Mouse (Mus musculus) intestine, embryonic 15.5 days (tissue): Measurements from ENCODE around the gene Sdcbp2. TPM values are rescaled to one million over a fixed set of nuclear protein-coding genes. Genes with fewer than 3 reads are reported as not detected.
"Not testable (repeated sequence)": the region's sequence is repeated elsewhere in the genome, so short reads cannot be mapped to it uniquely, and the experiment has no call there.

ENCODE experiments used
- ATAC-seq: fragments of 200-750 bp; cut with Nextera tagmentation; 2 replicates; pipeline ENCODE4 v1.8.0; 2017; ENCODE audit warnings: moderate TSS enrichment, moderate library complexity
- H3K27ac ChIP-seq: fragments of 300-500 bp; sonication (generic); 2 replicates; pipeline ENCODE4 v1.5.1; 2015; ENCODE audit warnings: mild to moderate bottlenecking, inconsistent platforms
- H3K27me3 ChIP-seq: fragments of 300-500 bp; sonication (generic); replicated peaks from 2 replicates; pipeline ENCODE4 v1.6.1; 2015; ENCODE audit warnings: inconsistent platforms
- H3K36me3 ChIP-seq: fragments of 300-500 bp; sonication (generic); 2 replicates; pipeline ENCODE4 v1.6.1; 2015; ENCODE audit warnings: inconsistent platforms
- H3K4me1 ChIP-seq: fragments of 300-500 bp; sonication (generic); replicated peaks from 2 replicates; pipeline ENCODE4 v1.6.1; 2015; ENCODE audit warnings: inconsistent platforms
- H3K4me2 ChIP-seq: fragments of 300-500 bp; sonication (generic); replicated peaks from 2 replicates; pipeline ENCODE4 v1.6.1; 2015; ENCODE audit warnings: mild to moderate bottlenecking, inconsistent platforms
- H3K4me3 ChIP-seq: fragments of 300-500 bp; sonication (generic); replicated peaks from 2 replicates; pipeline ENCODE4 v1.5.1; 2015; ENCODE audit warnings: inconsistent platforms
- H3K9ac ChIP-seq: fragments of 300-500 bp; sonication (generic); 2 replicates; pipeline ENCODE4 v1.6.1; 2015; ENCODE audit warnings: inconsistent platforms
- H3K9me3 ChIP-seq: fragments of 300-500 bp; sonication (generic); 2 replicates; pipeline ENCODE4 v1.6.1; 2016; ENCODE audit warnings: inconsistent platforms
- WGBS: fragments of 180-500 bp; shearing (Covaris S2); methylation state at CpG from one replicate; pipeline ENCODE4 v1.1.7; 2015; 5-methylcytosine and 5-hydroxymethylcytosine counted together
- polyA plus RNA-seq: library from polyadenylated mRNA; unstranded; fragments of >200 nt; fragmentation: Nextera tagmentation; extraction: Ambion mirVana; gene quantifications from 2 replicates; pipeline ENCODE4 v1.2.1, GENCODE M21; 2015

Sdcbp2 gene
- polyA plus RNA-seq, 1 experiment from 2014 or later = 15.9 TPM

DNA sequence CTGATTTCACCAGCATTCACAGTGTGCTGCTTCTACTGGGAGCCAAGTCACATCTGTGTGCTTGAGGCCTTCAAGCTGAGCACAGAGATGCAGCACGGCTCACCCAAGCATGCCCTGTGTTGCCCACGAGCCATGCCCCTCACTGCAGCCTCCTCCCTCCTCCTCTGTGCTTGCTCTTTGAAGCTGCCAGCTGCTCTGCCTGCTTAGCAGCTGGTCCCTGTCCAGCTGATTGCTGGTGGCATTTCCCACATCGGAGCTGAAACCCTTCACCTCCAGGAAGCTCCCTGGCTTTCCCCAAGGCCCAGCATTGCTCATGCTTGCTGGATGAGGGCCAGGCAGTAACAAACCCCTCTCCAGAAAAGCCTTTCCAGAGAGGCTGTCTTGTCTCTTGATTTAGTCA, 37.6 kb downstream of the Sdcbp2 start:
- H3K36me3 ChIP-seq = no peaks in the 10 kb centered on the region
- H3K27me3 ChIP-seq = no peaks in the 10 kb centered on the region
- WGBS = 36% methylated on average over 3 of the region's 3 CpGs
- no peak overlapping the region for H3K4me3 ChIP-seq
- H3K4me2 ChIP-seq = no peak overlapping the region
- peak; percentile 40; the same call in 1 of the 2 replicates for ATAC-seq
- H3K9ac ChIP-seq = no peak overlapping the region
- H3K27ac ChIP-seq = peak overlapping the region; percentile 40; the same call in 1 of the 2 replicates
- peaks cover 17% of the 10 kb centered on the region for H3K4me1 ChIP-seq
- no peaks in the 10 kb centered on the region for H3K9me3 ChIP-seq

DNA sequence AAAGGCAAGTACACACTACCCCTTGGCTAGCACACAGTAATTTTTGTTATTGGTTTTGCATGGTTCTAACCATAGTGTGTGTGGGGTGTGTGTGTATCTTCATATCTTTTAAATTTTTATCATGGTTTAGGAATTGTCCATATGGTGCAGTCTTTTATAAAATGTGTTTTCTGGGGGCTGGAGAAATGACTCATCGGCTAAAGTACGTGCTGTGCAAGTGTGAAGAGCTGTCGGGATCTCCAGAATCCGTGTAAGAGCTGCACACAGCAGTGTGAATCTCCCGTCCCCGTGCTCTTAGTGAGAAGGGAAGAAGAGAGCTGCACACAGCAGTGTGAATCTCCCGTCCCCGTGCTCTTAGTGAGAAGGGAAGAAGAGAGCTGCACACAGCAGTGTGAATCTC, 43.4 kb downstream of the Sdcbp2 start:
- not testable (repeated sequence) for H3K4me2 ChIP-seq, H3K9me3 ChIP-seq, H3K27ac ChIP-seq, ATAC-seq, H3K4me1 ChIP-seq, H3K9ac ChIP-seq, H3K4me3 ChIP-seq, H3K36me3 ChIP-seq, H3K27me3 ChIP-seq
- 70% methylated on average over 8 of the region's 8 CpGs for WGBS

DNA sequence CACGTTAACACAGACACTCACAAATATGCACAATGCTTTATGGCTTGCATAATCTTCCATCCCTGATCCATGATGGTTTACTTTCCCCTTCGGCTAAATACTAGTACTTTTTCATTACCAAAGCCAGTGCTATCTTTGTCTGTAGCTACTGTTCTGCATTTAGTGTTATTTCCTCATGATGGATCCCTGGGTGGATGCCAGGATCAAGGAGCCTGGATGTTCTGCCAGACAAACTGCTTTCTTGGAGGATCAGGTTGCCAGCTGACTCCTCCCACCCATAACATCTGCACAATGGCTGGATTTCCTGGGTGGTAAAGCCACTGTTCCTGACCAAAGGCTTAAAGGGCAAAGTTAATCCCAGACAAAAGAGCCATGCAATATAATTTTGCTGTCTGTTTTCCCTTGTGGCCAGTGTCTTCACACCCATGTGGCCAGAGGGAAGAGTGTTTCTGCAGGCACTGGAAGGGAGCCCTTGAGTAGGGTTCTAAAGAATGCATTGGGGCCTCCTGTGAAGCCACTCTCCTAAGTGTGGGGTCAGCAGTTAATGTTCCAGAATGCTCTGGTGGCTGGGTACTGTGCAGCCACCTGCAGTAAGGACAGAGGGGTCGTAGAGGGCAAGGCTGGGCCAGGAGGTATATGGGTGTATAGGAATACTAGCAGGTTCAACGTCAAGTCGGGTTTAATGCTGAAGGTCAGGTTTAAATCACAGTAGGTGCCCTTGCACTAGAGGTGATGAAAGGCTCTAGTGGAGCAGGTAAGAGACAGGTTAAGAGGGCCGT, 44.3 kb downstream of the Sdcbp2 start:
- Histone ChIP-seq H3K9ac (no peak overlapping the region), H3K9me3 (no peaks in the 10 kb centered on the region), H3K4me3 (no peak overlapping the region), H3K36me3 (no peaks in the 10 kb centered on the region), H3K27me3 (no peaks in the 10 kb centered on the region), H3K4me2 (no peak overlapping the region), H3K27ac (no peak overlapping the region), H3K4me1 (peaks cover 5% of the 10 kb centered on the region; the same call in 1 of the 2 replicates)
- WGBS = 64% methylated on average over 6 of the region's 6 CpGs
- ATAC-seq = peak; percentile 27; the same call in 1 of the 2 replicates

DNA sequence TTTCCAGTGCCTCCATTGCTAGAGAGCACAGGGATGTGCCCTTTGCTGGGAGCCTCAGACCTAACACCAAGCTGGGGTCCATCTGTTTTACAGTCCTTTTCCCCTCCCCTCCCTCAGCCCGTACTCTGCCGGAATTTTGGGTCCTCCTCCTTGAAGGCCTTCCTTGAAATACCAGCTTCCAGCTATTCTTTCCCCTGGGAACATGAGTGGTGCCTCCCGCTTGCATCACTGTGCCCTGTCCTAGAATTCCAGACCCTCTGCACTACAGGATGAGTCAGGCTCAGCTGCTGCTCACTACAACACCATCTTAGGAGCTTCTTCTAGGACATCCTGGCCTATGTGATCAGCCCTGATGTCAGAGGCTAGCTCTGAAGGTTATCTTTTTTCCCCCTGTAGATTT, 51.4 kb downstream of the Sdcbp2 start:
- ATAC-seq = no peak
- no peaks in the 10 kb centered on the region for H3K27me3 ChIP-seq
- H3K36me3 ChIP-seq = no peaks in the 10 kb centered on the region
- no peak overlapping the region for H3K4me3 ChIP-seq
- H3K4me1 ChIP-seq = no peaks in the 10 kb centered on the region
- H3K4me2 ChIP-seq = no peak overlapping the region
- WGBS = 43% methylated on average over 3 of the region's 3 CpGs
- H3K27ac ChIP-seq = no peak overlapping the region
- H3K9me3 ChIP-seq = no peaks in the 10 kb centered on the region
- H3K9ac ChIP-seq = no peak overlapping the region

DNA sequence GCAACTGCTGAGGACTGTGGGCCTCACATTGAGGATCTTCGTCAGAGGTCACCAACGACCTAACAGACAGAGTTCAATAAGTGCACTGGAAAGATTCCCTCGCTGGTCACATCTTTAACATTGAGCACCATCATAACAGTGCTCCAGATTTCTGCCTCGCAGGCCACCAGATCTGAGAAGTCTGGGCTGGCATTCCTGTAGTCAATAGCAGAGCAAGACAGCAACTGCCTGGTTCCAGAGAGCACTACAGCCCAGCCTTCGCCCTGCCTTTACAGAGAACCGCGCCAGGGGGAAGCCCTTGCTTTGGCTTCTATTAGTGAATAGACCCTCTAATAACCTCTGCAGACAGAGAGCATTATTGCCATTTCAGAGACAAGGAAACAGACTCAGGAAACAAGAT, 53.9 kb downstream of the Sdcbp2 start:
- no peaks in the 10 kb centered on the region for H3K36me3 ChIP-seq
- no peaks in the 10 kb centered on the region for H3K27me3 ChIP-seq
- no peak overlapping the region for H3K9ac ChIP-seq
- no peak overlapping the region for H3K4me3 ChIP-seq
- WGBS = 88% methylated on average over 7 of the region's 7 CpGs
- H3K9me3 ChIP-seq = no peaks in the 10 kb centered on the region
- no peak overlapping the region for H3K27ac ChIP-seq
- no peak overlapping the region for H3K4me2 ChIP-seq
- no peak for ATAC-seq
- 0 out of 2 replicates have a peak, but pooled peaks cover under 1% of the 10 kb centered on the region for H3K4me1 ChIP-seq

DNA sequence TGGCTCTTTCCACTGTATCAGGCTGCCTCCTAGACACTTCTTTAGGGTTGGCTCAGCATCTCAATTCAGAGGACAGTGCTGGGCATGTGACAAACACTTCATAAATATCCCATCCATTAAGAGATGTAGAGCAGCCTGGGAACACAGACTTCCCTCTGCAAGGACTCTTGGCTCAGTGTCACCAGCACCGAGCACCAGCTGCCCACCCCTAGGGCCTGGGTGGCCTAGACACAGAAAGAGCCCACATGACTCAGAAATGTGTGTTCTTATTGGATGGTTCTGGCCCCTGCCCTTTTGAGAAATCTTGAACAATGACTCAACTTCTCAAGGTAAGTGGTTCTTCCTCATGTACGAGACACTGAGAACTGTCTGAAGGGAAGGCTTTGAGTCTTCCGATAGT, 55.6 kb downstream of the Sdcbp2 start:
- Histone ChIP-seq H3K9me3 (no peaks in the 10 kb centered on the region), H3K4me3 (no peak overlapping the region), H3K4me1 (peaks cover 7% of the 10 kb centered on the region; the same call in 1 of the 2 replicates), H3K27me3 (peaks cover 5% of the 10 kb centered on the region; the same call in 1 of the 2 replicates), H3K27ac (no peak overlapping the region), H3K36me3 (no peaks in the 10 kb centered on the region), H3K4me2 (no peak overlapping the region), H3K9ac (no peak overlapping the region)
- no peak for ATAC-seq
- WGBS = 78% methylated on average over 3 of the region's 3 CpGs

DNA sequence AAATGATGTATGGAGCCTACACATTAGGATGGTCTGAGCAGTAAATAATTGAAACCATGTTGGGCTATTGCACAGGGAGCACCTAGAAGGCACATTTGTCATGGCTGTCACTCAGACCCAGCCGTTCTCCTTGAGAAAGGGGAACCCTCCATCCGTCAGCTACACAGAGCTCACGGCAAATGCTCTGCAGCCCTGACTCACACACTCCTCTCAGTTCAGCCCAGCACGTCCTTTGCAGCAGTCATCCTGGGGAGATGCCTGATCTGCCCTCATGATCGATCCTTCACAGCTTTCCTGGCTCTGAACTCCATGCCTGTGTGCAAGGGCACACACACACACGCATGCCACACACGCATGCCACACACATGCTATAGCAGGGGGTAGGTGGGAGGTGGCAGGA, 56.9 kb downstream of the Sdcbp2 start:
- WGBS = 75% methylated on average over 7 of the region's 7 CpGs
- no peaks in the 10 kb centered on the region for H3K9me3 ChIP-seq
- no peak overlapping the region for H3K4me3 ChIP-seq
- no peak for ATAC-seq
- H3K36me3 ChIP-seq = no peaks in the 10 kb centered on the region
- H3K4me1 ChIP-seq = peaks cover 7% of the 10 kb centered on the region; the same call in 1 of the 2 replicates
- H3K4me2 ChIP-seq = no peak overlapping the region
- peaks cover 5% of the 10 kb centered on the region; the same call in 1 of the 2 replicates for H3K27me3 ChIP-seq
- H3K27ac ChIP-seq = no peak overlapping the region
- H3K9ac ChIP-seq = no peak overlapping the region

DNA sequence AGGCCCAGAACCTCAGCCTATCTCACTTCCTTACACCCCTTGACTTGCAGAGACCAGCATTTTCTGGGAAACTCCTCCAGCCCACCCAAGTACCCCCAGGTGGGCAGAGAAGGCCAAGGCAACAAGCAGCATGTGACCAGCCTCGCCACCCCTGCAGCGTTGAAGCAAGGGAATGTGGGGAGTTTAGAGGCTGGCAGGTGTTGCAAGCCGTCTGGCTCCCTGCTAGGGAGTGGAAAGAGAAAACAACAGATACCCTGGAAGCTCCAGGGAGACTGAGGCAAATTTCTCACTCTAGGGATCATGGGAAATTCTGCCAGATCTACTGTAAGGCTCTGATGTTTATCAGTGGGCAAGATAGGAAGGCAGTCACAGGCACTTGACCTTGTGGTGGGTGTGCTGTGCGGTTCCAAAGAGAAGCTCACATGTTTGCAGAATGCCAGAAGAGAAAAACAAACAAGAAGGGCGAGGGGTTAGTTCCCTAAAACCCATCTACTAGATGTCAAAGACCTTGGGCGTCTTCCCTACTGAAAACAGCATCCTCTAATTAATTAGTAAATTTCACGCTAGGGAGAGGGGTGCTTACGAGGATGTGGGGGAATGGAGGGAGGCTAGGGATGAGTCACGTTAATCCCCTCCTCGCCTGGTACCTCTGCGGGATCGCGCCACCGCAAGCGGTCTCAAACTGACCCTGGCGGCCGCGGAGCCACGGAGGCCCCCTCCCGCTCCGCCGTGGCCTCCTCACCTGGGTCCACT, 59.2 kb downstream of the Sdcbp2 start:
- H3K27me3 ChIP-seq = peaks cover 5% of the 10 kb centered on the region; the same call in 1 of the 2 replicates
- H3K27ac ChIP-seq = 0 out of 2 replicates have a peak overlapping the region, but pooled peaks have one; percentile 13
- ATAC-seq = no peak; the same call in 1 of the 2 replicates
- H3K4me2 ChIP-seq = peak overlapping the region; percentile 99
- H3K36me3 ChIP-seq = no peaks in the 10 kb centered on the region
- H3K9me3 ChIP-seq = no peaks in the 10 kb centered on the region
- peak overlapping the region; percentile 62 for H3K9ac ChIP-seq
- peaks cover 7% of the 10 kb centered on the region; the same call in 1 of the 2 replicates for H3K4me1 ChIP-seq
- WGBS = 5% methylated on average over 22 of the region's 22 CpGs
- peak overlapping the region; percentile 74 for H3K4me3 ChIP-seq

DNA sequence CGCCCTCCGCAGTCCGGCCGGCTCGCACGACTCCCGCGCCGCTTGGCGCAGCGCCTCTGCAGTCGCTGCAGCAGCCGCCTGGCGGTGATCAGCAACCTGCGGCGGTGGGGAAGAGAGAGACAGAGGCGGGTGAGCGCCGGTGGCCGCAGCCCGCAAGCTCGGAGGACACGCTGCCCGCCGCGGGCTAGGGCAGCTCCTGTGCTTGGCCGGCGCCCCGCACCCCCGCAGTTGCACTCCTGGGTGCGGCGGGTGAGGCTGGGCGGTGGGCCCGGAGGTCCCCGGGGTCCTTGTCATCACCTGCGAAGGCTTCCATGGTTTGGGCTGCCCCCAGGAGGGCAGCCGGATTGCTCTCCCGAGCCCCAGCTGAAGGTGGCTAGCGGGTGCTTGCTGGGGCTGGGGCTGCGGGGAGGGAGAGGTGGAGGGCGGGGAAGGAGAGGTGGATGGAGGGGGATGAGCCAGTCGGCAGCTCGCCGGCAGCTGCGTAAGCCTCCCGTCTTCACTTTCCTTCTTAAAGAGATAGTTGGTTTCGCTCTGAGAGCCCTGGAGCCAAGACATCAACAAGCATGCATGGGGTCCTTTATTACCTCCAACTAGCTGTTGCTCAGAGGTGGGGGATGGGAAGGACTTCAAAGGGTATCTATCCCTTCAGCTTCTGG, 59.9 kb downstream of the Sdcbp2 start, which contains the start of gene Snph:
TSS of gene Snph (minus strand) at position 435 of the 656 bp plus-strand sequence.
- H3K27ac ChIP-seq = 0 out of 2 replicates have a peak within 1 kb of the TSS, but pooled peaks have one; percentile 13
- no peaks in the 10 kb centered on the region for H3K36me3 ChIP-seq
- peak within 1 kb of the TSS; percentile 62 for H3K9ac ChIP-seq
- WGBS = under 1% methylated on average over 43 of the region's 47 CpGs
- peaks cover 7% of the 10 kb centered on the region; the same call in 1 of the 2 replicates for H3K4me1 ChIP-seq
- H3K9me3 ChIP-seq = no peaks in the 10 kb centered on the region
- ATAC-seq = peak; percentile 88
- H3K4me3 ChIP-seq = peak within 1 kb of the TSS; percentile 74
- H3K27me3 ChIP-seq = peaks cover 5% of the 10 kb centered on the region; the same call in 1 of the 2 replicates
- H3K4me2 ChIP-seq = peak within 1 kb of the TSS; percentile 99

DNA sequence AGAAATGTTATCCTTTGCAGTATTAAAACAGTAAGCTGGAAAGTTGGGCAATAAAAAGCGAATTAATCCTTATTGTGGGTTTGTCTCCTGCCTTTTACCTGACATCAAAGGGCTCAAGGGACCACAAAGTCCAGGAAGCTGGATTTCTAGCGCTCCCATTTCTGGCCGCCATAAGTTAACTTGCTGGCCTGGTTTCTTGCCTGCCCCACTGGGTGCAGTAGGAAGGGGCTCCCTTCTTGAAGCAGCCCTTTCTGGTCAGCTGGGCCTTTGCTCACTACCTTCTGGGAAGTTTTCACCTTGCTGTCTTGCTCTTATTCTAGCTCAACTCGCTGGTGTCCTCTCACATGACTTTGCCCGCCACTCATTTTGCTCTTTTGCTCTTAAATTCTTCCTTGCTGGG, 60.6 kb downstream of the Sdcbp2 start:
- H3K9ac ChIP-seq = no peak overlapping the region
- no peak overlapping the region for H3K4me2 ChIP-seq
- WGBS = 55% methylated on average over 5 of the region's 5 CpGs
- no peak overlapping the region for H3K27ac ChIP-seq
- ATAC-seq = no peak
- no peaks in the 10 kb centered on the region for H3K36me3 ChIP-seq
- H3K4me1 ChIP-seq = peaks cover 7% of the 10 kb centered on the region; the same call in 1 of the 2 replicates
- no peak overlapping the region for H3K4me3 ChIP-seq
- H3K27me3 ChIP-seq = peaks cover 5% of the 10 kb centered on the region; the same call in 1 of the 2 replicates
- no peaks in the 10 kb centered on the region for H3K9me3 ChIP-seq

DNA sequence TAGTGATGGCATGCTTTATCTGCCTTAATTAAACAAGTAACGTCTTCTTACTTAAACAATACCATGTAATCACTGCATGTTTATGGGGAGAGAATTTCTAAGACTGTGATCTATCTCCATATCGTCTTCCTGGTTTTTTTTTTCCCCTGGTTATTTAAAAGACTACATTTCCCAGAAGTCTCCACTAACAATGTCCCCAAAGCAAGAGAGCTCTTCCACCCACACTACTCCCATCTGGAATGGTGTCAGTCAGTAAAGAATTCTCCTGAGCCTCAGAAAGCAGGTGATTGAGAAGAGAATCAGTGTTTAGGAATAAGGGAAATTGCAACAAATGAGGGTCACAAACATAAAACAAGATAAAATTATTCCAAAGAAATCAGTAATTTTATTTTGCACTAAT, 62.5 kb downstream of the Sdcbp2 start:
- no peak overlapping the region for H3K27ac ChIP-seq
- H3K27me3 ChIP-seq = peaks cover 5% of the 10 kb centered on the region; the same call in 1 of the 2 replicates
- 25% methylated on average over 2 of the region's 2 CpGs for WGBS
- H3K4me2 ChIP-seq = no peak overlapping the region
- no peak overlapping the region for H3K4me3 ChIP-seq
- peaks cover 7% of the 10 kb centered on the region; the same call in 1 of the 2 replicates for H3K4me1 ChIP-seq
- H3K9ac ChIP-seq = no peak overlapping the region
- no peak for ATAC-seq
- H3K9me3 ChIP-seq = no peaks in the 10 kb centered on the region
- no peaks in the 10 kb centered on the region for H3K36me3 ChIP-seq
